Mouse (Mus musculus): ENCODE measurements at regions not wholly inside any gene's neighbourhood (a gene's known extent, or its start where the extent isn't known, plus 50 kb on each side); places are given as distances from the start of the nearest gene placed in this dataset.

DNA sequence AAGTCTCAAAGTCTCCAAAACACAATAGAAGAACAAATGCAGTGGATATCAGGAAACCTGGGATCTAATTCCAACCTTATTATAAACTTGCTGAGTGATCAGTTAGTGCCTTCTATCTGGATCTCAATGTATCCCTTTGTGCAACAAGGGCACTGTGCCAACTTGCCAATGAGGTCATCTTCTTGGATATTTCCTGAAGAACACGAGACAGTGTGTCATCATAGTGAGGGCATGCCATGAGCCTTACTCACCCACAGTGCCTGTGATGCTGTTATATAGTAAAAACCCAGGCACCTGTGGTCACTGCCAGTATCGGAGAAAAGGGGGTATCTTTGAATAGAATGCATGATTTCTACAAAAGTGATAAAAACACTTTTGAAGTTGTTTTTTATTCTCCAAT, 60.2 kb upstream of the Cd34 start:
- Histone ChIP-seq H3K36me3 (ENCODE audit: control insufficient read depth, insufficient read depth, low read length) (no peaks in the 10 kb centered on the region), H3K27ac (ENCODE audit: insufficient read depth, low read depth, low read length) (no peak overlapping the region), H3K4me1 (ENCODE audit: control insufficient read depth, insufficient read depth, low read length) (peaks cover 4% of the 10 kb centered on the region; the same call in 1 of the 2 replicates), H3K4me3 (ENCODE audit: insufficient read depth, low read depth, low read length) (no peak overlapping the region), H3K27me3 (replicated peaks; ENCODE audit: control insufficient read depth, insufficient read depth, low read length) (no peaks in the 10 kb centered on the region)
- WGBS: 56% methylated on average over 2 of the region's 2 CpGs
- TF ChIP-seq CTCF (conservative IDR thresholded peaks at IDR 0.05; ENCODE audit: insufficient read depth, insufficient read length, low read depth, low read length): no peak
- no peak for TF ChIP-seq POLR2A (IDR thresholded peaks at IDR 0.05; ENCODE audit: low read depth, low read length)
- DNase-seq: peak; percentile 55

DNA sequence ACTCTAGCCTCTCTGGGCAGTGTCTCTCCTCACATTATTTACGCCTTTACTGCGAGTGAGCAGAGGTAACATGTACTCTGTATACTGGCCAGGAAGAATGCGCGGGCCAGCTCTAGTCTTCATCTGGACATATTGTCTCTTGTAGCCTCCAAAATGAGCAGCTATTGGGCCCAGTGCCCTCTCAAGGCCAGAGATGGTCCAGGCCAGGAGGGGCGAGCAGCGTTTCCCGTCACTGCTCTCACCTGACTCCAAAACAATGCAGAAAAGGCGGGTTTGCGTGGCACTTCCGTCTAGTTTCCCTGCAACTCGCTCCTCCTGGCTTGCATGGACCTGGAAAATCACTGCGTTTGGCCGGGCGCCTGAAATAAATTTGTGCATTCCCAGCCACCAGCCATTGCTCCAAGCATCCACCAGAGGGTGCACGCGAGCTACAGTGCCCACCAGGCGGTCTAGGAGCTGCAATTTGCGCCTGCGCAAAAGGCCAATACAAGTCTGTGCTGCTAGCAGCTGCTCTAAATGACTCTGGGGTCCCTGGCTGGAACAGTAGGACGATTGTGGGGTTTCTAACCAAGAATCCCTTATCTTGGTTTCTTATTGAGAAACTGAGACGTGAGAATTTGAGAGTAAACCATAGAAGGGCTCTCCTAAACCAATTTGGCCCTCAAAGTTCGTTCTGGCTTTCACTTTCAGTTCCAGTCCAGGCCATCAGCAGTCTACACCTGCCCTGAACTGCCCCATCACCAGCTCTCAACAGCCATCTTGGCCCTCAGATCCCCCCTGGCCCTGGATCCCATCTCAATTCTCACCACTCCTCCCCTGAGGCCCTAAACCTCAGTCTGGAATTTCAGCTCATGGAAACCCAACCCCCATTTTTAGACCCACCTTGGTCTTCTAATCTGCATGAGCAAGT, 59.0 kb upstream of the Cd34 start:
- no peaks in the 10 kb centered on the region for H3K27me3 ChIP-seq (replicated peaks; ENCODE audit: control insufficient read depth, insufficient read depth, low read length)
- peak overlapping the region; percentile 17; the same call in 1 of the 2 replicates for H3K27ac ChIP-seq (ENCODE audit: insufficient read depth, low read depth, low read length)
- DNase-seq: peak; percentile 97
- WGBS: 13% methylated on average over 22 of the region's 22 CpGs
- peaks cover 4% of the 10 kb centered on the region; the same call in 1 of the 2 replicates for H3K4me1 ChIP-seq (ENCODE audit: control insufficient read depth, insufficient read depth, low read length)
- TF ChIP-seq CTCF (conservative IDR thresholded peaks at IDR 0.05; ENCODE audit: insufficient read depth, insufficient read length, low read depth, low read length) (peak; percentile 98), POLR2A (IDR thresholded peaks at IDR 0.05; ENCODE audit: low read depth, low read length) (no peak)
- no peaks in the 10 kb centered on the region for H3K36me3 ChIP-seq (ENCODE audit: control insufficient read depth, insufficient read depth, low read length)
- H3K4me3 ChIP-seq (ENCODE audit: insufficient read depth, low read depth, low read length): no peak overlapping the region

DNA sequence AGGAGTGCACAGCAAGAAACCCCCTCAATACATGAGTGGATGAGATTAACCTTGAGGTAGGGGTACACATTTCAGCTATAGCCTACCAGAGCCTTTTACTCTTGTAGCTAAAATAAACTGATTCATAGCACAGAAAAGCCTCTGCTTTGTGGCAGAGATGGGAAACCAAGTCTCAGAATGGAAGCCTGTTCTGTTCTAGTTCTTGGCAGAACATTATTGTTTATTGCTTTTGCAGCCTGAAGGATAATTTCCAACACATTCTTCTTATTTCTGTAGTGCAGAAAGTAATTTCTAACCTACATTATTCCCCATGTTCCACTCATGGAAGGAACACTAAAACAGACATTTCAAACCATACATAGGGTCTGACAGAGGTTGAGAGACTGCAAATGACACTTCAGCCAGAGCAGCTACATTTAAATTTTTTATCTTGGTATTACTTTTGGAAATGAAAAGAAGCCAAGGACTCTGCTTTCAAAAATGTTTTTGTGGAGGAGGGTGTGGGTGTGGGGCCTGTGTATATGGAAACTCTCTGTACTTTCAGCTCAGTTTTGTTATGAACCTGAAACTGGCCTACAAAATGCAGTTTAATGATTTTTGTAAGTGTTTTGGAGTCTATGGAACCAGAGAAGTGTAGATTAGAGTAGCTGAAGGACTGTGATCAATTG, 56.9 kb upstream of the Cd34 start:
- Histone ChIP-seq H3K4me1 (ENCODE audit: control insufficient read depth, insufficient read depth, low read length) (peaks cover 4% of the 10 kb centered on the region; the same call in 1 of the 2 replicates), H3K27ac (ENCODE audit: insufficient read depth, low read depth, low read length) (no peak overlapping the region), H3K4me3 (ENCODE audit: insufficient read depth, low read depth, low read length) (no peak overlapping the region), H3K27me3 (replicated peaks; ENCODE audit: control insufficient read depth, insufficient read depth, low read length) (no peaks in the 10 kb centered on the region), H3K36me3 (ENCODE audit: control insufficient read depth, insufficient read depth, low read length) (no peaks in the 10 kb centered on the region)
- TF ChIP-seq CTCF (conservative IDR thresholded peaks at IDR 0.05; ENCODE audit: insufficient read depth, insufficient read length, low read depth, low read length): no peak
- no peak for TF ChIP-seq POLR2A (IDR thresholded peaks at IDR 0.05; ENCODE audit: low read depth, low read length)
- DNase-seq: no peak

DNA sequence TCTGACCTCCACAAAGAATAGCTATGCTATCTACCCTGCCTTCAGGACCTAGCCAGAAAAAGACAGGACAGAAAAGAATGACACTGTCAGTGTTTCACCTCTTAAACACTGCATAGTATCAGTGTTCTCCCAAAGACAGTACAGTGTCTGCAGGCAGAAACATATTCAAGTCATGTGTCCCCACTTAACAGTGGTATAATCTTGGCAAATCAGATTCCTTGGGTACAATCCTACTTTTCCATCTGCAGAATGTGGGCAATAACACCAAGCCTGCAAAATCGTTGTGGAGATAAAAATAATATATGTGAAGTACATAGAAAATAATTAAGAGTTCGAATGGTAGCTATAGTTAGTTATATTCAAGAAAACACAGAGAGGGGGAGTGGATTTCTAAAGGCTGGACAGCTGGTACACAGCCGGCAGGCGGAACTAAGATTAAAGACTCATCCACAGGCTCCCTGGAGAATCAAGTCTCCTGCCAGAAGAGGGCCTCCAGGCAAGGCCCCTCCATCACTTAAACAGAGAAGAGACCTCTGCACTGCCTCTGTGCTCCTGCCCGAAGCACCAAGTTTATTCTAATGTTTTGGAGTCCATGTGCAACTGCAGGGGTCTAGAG, 53.4 kb upstream of the Cd34 start:
- Histone ChIP-seq H3K4me3 (ENCODE audit: insufficient read depth, low read depth, low read length) (no peak overlapping the region), H3K36me3 (ENCODE audit: control insufficient read depth, insufficient read depth, low read length) (no peaks in the 10 kb centered on the region), H3K27me3 (replicated peaks; ENCODE audit: control insufficient read depth, insufficient read depth, low read length) (no peaks in the 10 kb centered on the region), H3K4me1 (ENCODE audit: control insufficient read depth, insufficient read depth, low read length) (no peaks in the 10 kb centered on the region), H3K27ac (ENCODE audit: insufficient read depth, low read depth, low read length) (no peak overlapping the region)
- TF ChIP-seq POLR2A (IDR thresholded peaks at IDR 0.05; ENCODE audit: low read depth, low read length): no peak
- TF ChIP-seq CTCF (conservative IDR thresholded peaks at IDR 0.05; ENCODE audit: insufficient read depth, insufficient read length, low read depth, low read length): no peak
- DNase-seq: no peak
- 67% methylated on average over 5 of the region's 5 CpGs for WGBS

DNA sequence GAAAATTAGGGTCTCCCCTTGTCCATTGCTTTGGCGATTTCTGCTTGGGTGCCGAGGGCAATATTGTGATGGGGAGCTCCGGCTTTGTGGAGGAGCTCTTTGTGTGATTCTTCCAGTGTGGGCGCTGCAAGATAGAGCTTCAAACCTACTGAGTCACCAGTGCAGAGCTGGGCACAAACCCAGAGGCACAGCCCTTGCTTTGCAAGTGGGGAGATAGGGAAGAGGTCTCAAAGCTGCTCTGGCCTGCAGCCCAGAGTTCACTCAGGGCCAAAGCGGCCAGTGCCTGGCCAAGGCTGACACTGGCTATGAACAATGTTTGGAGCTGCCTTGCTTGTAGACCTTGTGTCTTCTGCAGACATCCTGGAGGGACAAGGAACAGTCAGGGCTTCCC, 52.9 kb upstream of the Cd34 start:
- H3K36me3 ChIP-seq (ENCODE audit: control insufficient read depth, insufficient read depth, low read length): no peaks in the 10 kb centered on the region
- no peak overlapping the region for H3K27ac ChIP-seq (ENCODE audit: insufficient read depth, low read depth, low read length)
- no peaks in the 10 kb centered on the region for H3K27me3 ChIP-seq (replicated peaks; ENCODE audit: control insufficient read depth, insufficient read depth, low read length)
- no peaks in the 10 kb centered on the region for H3K4me1 ChIP-seq (ENCODE audit: control insufficient read depth, insufficient read depth, low read length)
- peak; percentile 6 for DNase-seq
- H3K4me3 ChIP-seq (ENCODE audit: insufficient read depth, low read depth, low read length): no peak overlapping the region
- WGBS: 84% methylated on average over 5 of the region's 5 CpGs
- TF ChIP-seq CTCF (conservative IDR thresholded peaks at IDR 0.05; ENCODE audit: insufficient read depth, insufficient read length, low read depth, low read length) (no peak), POLR2A (IDR thresholded peaks at IDR 0.05; ENCODE audit: low read depth, low read length) (no peak)

All from kidney, adult 2 months (tissue).